Mouse (Mus musculus): Measurements from ENCODE around the gene Gabra1.

The Gabra1 gene

DNA sequence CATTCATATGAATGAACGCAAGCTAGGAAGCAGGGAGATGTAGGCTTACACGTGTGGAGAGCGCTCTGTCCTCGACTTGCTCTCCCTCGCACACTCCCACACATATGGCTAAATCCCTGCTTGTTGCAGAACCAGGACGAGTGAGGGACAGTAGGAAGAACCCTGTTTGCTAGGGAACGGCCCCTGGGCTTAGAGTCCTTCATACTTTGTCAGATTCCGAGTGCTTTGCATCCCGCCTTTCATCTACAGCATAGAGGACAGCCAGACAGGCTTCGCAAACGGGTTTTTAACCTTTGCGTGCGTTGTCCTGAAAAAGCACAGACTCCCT is at the start of gene Gabra1:
Gene Gabra1, minus strand, starts transcription at position 106 of the 328 bp plus-strand sequence.
- no peak for DNase-seq (ENCODE audit: low read depth)

DNA sequence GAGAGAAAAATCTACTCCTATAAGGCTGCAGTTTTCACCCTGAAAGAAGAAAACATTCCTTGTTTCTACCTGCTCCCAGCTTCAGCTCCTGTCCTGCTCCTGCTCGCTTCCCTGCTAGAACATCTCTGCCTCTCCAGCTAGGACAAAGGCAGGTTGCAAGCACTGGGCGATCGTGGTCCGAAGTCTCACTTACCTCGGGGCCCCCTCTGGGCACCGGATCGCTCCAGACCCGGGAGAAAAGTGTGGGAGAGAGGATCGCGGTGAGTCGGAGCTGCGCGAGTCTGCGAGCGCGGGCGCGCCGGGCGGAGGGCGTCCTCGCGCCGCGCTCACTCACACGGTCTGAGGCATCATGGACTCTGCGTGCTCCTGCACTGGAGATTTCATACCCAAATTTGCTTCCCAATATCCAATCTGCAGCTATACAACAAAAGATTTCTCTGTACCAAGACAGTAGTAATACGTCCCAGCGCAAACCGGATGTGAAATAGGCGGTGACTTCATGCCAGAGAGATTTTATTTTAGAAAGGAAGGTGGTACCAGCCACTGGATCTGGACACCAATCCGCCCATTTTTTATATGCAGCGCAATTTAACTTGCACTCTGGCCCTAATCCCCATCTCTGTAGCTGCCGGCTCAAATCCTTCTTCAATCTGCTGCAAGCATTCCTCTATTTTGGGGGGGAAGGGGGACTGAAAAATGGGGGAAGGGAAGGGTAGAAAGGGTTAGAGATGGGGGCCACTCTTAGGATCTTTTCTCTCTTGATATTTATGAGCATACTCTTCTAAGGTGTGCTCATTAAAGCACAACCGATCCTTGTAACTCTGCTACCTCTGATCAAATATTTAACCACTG is 531 bp downstream of the Gabra1 start:
- DNase-seq (ENCODE audit: low read depth): no peak

DNA sequence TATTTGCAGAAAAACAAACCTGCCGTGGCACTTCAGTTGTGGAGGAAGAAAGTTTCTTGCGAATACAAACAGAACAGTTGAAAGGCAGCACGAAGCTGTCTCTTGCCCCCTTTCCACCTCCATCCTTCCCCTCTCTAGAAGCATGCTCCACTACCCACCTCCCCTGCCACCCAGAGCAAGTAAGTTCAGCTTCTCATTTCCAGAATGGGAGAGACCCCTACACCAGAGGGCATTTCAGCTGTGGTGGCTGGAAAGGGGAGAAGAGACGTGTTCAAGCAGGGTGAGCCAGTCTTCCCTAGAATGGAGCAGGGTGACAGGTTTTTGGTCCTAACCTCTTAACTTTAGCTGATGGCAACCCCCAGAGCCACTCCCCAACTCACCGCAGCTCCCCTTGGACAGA is 1.3 kb downstream of the Gabra1 start:
- no peak for DNase-seq (ENCODE audit: low read depth)

DNA sequence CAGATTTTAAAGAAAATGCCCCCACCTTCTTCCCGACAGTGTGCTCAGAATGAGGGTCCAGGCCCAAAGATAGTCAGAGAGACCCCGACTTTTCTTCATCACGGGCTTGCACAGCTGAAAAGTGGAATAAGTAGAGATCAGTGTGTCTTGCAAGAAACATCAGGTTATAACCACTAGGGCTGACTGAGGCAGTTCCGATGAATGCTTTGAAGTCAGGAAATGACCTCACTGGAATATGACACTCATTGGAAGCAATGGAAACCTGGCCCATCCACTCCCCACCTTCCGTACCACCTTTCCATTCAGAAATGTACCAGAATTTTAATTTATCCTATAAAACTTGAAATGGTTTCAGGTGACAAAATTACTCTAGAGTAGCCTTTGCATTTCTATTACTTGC is 3.2 kb downstream of the Gabra1 start:
- DNase-seq (ENCODE audit: low read depth): no peak

DNA sequence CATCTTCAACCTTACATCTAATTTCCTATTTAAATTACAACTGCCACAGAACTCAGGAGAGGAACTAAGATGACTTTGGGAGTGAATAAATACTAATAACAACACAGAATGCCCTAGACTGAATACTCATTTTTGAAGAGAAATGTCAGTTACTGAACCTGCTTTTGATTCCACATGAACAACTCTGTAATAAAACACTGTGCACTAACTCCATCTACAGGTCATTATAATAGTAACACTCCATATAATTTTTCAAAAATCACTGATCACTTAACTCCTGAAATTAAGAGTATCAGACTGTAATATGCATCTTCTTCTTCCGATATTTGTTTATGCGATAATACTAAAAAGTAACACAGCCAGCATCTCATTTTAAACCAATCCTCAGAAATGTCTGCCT is 4.4 kb downstream of the Gabra1 start:
- no peak for DNase-seq (ENCODE audit: low read depth)

DNA sequence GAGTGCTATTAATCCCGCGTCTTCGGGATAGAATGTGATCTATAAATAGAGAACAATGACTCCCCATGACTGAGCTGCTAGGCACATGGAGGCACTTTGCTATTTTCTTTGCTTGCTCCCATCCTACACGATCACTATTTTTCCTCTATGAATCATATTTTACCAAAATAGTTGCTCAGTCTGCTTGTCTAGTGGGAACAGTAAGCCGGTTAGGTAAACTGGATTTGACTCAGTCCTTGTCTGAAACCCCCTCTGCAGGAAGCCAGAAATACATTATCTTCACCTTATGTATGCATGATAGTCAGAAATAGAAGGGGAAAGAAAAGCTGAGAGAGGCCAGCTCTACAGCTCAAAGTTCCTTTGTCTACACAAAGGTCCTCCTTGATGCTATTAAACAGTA is 31.3 kb downstream of the Gabra1 start:
- DNase-seq (ENCODE audit: low read depth): no peak

DNA sequence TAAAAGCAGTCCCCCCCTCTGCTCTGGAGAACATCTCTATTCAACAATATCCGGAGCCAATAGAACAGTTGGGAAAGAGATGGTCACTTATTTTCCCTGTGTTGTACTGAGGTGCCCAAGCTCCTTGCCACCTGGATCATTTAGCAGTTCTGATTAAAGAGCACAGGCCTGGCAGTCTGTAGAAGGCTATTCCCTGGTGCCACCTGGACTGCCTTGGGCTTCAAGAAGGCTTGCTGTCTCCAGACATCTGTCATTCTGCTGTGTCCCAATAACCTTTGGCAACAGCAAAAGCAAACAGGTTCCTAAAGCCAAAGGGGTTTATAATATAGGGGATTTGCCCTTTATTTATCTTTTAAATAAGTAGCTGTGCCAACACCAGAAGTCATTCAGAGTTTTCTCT is 65.8 kb downstream of the Gabra1 start:
- no peak for DNase-seq (ENCODE audit: low read depth)

DNA sequence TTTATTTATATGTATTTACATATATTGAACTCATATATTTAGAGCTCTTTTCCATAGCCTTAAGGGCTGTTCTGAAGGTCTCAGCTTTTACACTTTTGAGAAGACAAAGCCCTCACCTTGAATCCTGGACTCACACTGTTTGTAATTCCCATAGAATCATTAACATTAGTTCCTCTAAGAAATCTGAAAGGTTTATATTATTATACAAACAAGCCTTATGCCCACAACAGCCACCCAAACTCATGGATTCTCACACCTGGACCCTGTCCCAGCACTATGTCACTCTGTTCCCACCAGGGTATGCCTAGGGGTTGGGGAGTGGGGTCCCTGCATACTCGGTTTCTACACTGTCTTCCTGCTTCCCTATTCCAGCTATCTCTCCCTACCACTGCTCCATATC is 72.7 kb downstream of the Gabra1 start:
- DNase-seq (ENCODE audit: low read depth): no peak

DNA sequence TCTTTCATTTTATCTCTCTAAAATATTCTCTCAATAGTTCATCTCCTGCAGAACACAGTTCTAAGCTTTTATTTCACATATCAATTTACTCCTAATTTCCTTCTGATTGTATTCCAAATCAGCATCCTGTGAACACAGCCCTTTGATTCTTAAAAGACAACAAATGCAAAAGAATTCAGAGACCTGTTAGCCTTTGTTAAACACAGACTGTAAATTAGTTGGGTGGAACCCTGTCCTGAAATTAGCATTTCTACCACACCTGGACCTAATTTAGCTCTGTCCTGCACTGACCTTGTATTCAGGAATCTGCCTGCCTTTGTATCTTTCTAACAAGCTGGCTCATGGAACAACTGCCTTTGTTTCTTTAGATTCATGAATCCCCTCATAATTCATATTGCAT is 73.1 kb downstream of the Gabra1 start:
- DNase-seq (ENCODE audit: low read depth): no peak

DNA sequence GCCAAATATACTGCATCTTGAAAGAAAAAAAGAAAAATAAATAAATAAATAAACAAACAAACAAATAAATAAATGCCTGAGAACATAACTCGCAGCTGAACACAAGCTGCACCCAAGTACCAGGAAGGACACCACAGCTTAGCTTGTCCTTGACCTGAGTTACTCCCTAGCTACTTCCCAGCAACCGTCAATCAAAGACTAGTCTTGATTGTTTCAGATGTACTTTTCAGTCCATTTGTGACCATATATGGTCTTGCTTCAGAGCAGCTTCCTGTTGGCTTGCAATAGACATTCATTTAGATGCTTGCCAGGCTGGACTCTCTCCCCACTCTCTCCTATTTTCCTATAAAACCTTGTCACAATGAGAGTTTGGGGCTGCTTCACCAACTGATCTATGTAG is 87.2 kb downstream of the Gabra1 start:
- DNase-seq (ENCODE audit: low read depth): no peak

Data from fibroblast of lung, adult 2 months (primary cell).